Mouse (Mus musculus): ENCODE measurements at regions not wholly inside any gene's neighbourhood (a gene's known extent, or its start where the extent isn't known, plus 50 kb on each side); places are given as distances from the start of the nearest gene placed in this dataset.

- Histone ChIP-seq H3K4me3 (ENCODE audit: low read depth, low read length) (no peak overlapping the region), H3K9ac (ENCODE audit: low read length) (no peak overlapping the region), H3K36me3 (ENCODE audit: control insufficient read depth, insufficient read depth, low read length) (no peaks in the 10 kb centered on the region), H3K27ac (replicated peaks) (no peak overlapping the region), H3K4me1 (replicated peaks; ENCODE audit: control insufficient read depth, insufficient read depth) (no peaks in the 10 kb centered on the region), H3K9me3 (ENCODE audit: control insufficient read depth, low read length) (no peaks in the 10 kb centered on the region), H3K4me2 (replicated peaks; ENCODE audit: low read depth) (no peak overlapping the region), H3K27me3 (ENCODE audit: control insufficient read depth, insufficient read depth, low read length) (no peaks in the 10 kb centered on the region)
- DNase-seq (ENCODE audit: low spot score) (no peak), ATAC-seq (ENCODE audit: low FRiP score, low TSS enrichment) (no peak)
- TF ChIP-seq EP300 (optimal IDR thresholded peaks at IDR 0.05), result no peak
- no peak for TF ChIP-seq CTCF (IDR thresholded peaks at IDR 0.05; ENCODE audit: low read depth)
- WGBS, result 31% methylated on average over 1 of the region's 1 CpGs
Observed at GRCm38 (mm10) chr16:66145280-66145679, 330.2 kb downstream of the Vgll3 start.

- Histone ChIP-seq H3K4me2 (replicated peaks; ENCODE audit: low read depth) (no peak overlapping the region), H3K27ac (replicated peaks) (no peak overlapping the region), H3K36me3 (ENCODE audit: control insufficient read depth, insufficient read depth, low read length) (no peaks in the 10 kb centered on the region), H3K9me3 (ENCODE audit: control insufficient read depth, low read length) (no peaks in the 10 kb centered on the region), H3K4me3 (ENCODE audit: low read depth, low read length) (no peak overlapping the region), H3K9ac (ENCODE audit: low read length) (no peak overlapping the region), H3K27me3 (ENCODE audit: control insufficient read depth, insufficient read depth, low read length) (no peaks in the 10 kb centered on the region), H3K4me1 (replicated peaks; ENCODE audit: control insufficient read depth, insufficient read depth) (no peaks in the 10 kb centered on the region)
- 77% methylated on average over 2 of the region's 2 CpGs for WGBS
- ATAC-seq (ENCODE audit: low FRiP score, low TSS enrichment) (no peak), DNase-seq (ENCODE audit: low spot score) (no peak)
- no peak for TF ChIP-seq EP300 (optimal IDR thresholded peaks at IDR 0.05)
- no peak for TF ChIP-seq CTCF (IDR thresholded peaks at IDR 0.05; ENCODE audit: low read depth)
Observed at GRCm38 (mm10) chr16:66168289-66168688, 353.2 kb downstream of the Vgll3 start.

- no peaks in the 10 kb centered on the region for H3K4me1 ChIP-seq (replicated peaks; ENCODE audit: control insufficient read depth, insufficient read depth)
- H3K9me3 ChIP-seq (ENCODE audit: control insufficient read depth, low read length), result no peaks in the 10 kb centered on the region
- 21% methylated on average over 2 of the region's 2 CpGs for WGBS
- no peaks in the 10 kb centered on the region for H3K36me3 ChIP-seq (ENCODE audit: control insufficient read depth, insufficient read depth, low read length)
- DNase-seq (ENCODE audit: low spot score), result no peak
- no peaks in the 10 kb centered on the region for H3K27me3 ChIP-seq (ENCODE audit: control insufficient read depth, insufficient read depth, low read length)
- no peak overlapping the region for H3K4me2 ChIP-seq (replicated peaks; ENCODE audit: low read depth)
- TF ChIP-seq CTCF (IDR thresholded peaks at IDR 0.05; ENCODE audit: low read depth), result peak; percentile 80
- no peak for TF ChIP-seq EP300 (optimal IDR thresholded peaks at IDR 0.05)
- no peak overlapping the region for H3K9ac ChIP-seq (ENCODE audit: low read length)
- H3K4me3 ChIP-seq (ENCODE audit: low read depth, low read length), result no peak overlapping the region
- ATAC-seq (ENCODE audit: low FRiP score, low TSS enrichment), result no peak
- no peak overlapping the region for H3K27ac ChIP-seq (replicated peaks)
Observed at GRCm38 (mm10) chr16:66190801-66191200, 375.7 kb downstream of the Vgll3 start.

- DNase-seq (ENCODE audit: low spot score) (no peak), ATAC-seq (ENCODE audit: low FRiP score, low TSS enrichment) (no peak)
- no peak overlapping the region for H3K4me2 ChIP-seq (replicated peaks; ENCODE audit: low read depth)
- no peak overlapping the region for H3K27ac ChIP-seq (replicated peaks)
- no peak overlapping the region for H3K4me3 ChIP-seq (ENCODE audit: low read depth, low read length)
- no peaks in the 10 kb centered on the region for H3K27me3 ChIP-seq (ENCODE audit: control insufficient read depth, insufficient read depth, low read length)
- no peak for TF ChIP-seq EP300 (optimal IDR thresholded peaks at IDR 0.05)
- TF ChIP-seq CTCF (IDR thresholded peaks at IDR 0.05; ENCODE audit: low read depth), result no peak
- no peak overlapping the region for H3K9ac ChIP-seq (ENCODE audit: low read length)
- no peaks in the 10 kb centered on the region for H3K4me1 ChIP-seq (replicated peaks; ENCODE audit: control insufficient read depth, insufficient read depth)
- WGBS, result 86% methylated on average over 7 of the region's 7 CpGs
- H3K9me3 ChIP-seq (ENCODE audit: control insufficient read depth, low read length), result no peaks in the 10 kb centered on the region
- H3K36me3 ChIP-seq (ENCODE audit: control insufficient read depth, insufficient read depth, low read length), result no peaks in the 10 kb centered on the region
Observed at GRCm38 (mm10) chr16:66201406-66201805, 386.3 kb downstream of the Vgll3 start.
